Mouse (Mus musculus) intestine, postnatal 0 days (tissue): ENCODE data around the gene Kalrn. TPM values are rescaled to one million over a fixed set of nuclear protein-coding genes. Genes with fewer than 3 reads are reported as not detected.

ENCODE experiments used
- ATAC-seq: fragments of 200-750 bp; cut with Nextera tagmentation; 2 replicates; pipeline ENCODE4 v1.8.0; 2017; ENCODE audit warnings: mild to moderate bottlenecking, moderate TSS enrichment, moderate library complexity
- H3K27ac ChIP-seq: fragments of 300-500 bp; sonication (generic); 2 replicates; pipeline ENCODE4 v1.5.1; 2014; ENCODE audit warnings: mild to moderate bottlenecking, low read depth, low read length, moderate library complexity
- H3K27me3 ChIP-seq: fragments of 300-500 bp; sonication (generic); replicated peaks from 2 replicates; pipeline ENCODE4 v1.6.1; 2014; ENCODE audit warnings: low read length, mixed read lengths; ENCODE audit not compliant: control insufficient read depth, insufficient read depth
- H3K36me3 ChIP-seq: fragments of 300-500 bp; sonication (generic); 2 replicates; pipeline ENCODE4 v1.6.1; 2014; ENCODE audit warnings: mild to moderate bottlenecking, moderate library complexity; ENCODE audit not compliant: control insufficient read depth, insufficient read depth
- H3K4me1 ChIP-seq: fragments of 300-500 bp; sonication (generic); replicated peaks from 2 replicates; pipeline ENCODE4 v1.6.1; 2014; ENCODE audit warnings: antibody characterized with exemption, low read length, mixed read lengths; ENCODE audit not compliant: control insufficient read depth, insufficient read depth
- H3K4me2 ChIP-seq: fragments of 300-500 bp; sonication (generic); replicated peaks from 2 replicates; pipeline ENCODE4 v1.6.1; 2014; ENCODE audit warnings: low read depth, mild to moderate bottlenecking, moderate library complexity
- H3K4me3 ChIP-seq: fragments of 300-500 bp; sonication (generic); 2 replicates; pipeline ENCODE4 v1.5.1; 2014; ENCODE audit warnings: low read depth, low read length
- H3K9ac ChIP-seq: fragments of 300-500 bp; sonication (generic); 2 replicates; pipeline ENCODE4 v1.6.1; 2014; ENCODE audit warnings: mild to moderate bottlenecking, low read depth, low read length
- H3K9me3 ChIP-seq: fragments of 300-500 bp; sonication (generic); 2 replicates; pipeline ENCODE4 v1.6.1; 2016; ENCODE audit warnings: mixed run types; ENCODE audit not compliant: control insufficient read depth
- CTCF ChIP-seq: sonication (generic); IDR thresholded peaks from 2 replicates; pipeline ENCODE4 v1.5.1; 2016; ENCODE audit warnings: low read depth, mild to moderate bottlenecking, control low read depth, antibody characterized with exemption, moderate library complexity
- WGBS: fragments of 180-500 bp; shearing (Covaris S2); extraction: QIAGEN DNeasy Blood & Tissue Kit; methylation state at CpG from one replicate; pipeline ENCODE4 v1.1.7; 2014; 5-methylcytosine and 5-hydroxymethylcytosine counted together
- polyA plus RNA-seq: library from polyadenylated mRNA; unstranded; fragments of >200 nt; fragmentation: Nextera tagmentation; extraction: Ambion mirVana; gene quantifications from 2 replicates; pipeline ENCODE4 v1.2.1, GENCODE M21; 2015

Gene Kalrn
- polyA plus RNA-seq, 1 experiment from 2014 or later = 7.5 TPM

DNA sequence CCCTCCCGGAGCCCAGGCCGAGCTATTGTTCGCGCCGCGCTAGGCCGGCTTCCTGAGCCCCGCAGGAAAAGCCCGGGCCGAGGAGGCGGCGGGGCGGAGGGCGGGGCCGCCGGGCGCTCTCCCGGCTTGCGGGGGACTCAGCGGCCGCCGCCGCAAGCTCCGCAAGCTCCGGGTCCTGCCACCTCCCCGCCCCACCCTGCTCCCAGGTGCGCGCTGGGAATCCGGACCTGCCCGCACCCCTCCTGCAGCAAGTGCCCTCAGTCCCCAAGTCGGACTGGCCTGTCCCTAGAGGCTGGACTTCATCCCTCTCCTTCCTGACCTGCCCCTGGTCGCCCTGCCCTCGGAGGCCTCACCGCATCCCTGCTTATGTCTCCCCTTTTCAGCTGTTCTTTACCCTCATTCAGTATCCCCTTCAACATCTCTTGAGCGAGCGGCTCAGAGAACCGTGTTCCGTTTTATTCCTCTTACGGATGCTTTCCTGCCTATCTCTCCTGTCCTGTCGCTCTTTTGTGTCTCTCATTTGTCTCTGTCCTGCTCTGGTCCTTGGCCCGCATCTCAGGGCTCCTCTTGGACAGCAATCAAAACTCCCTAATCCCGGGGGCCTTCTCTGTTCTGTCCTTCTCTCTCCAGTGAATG is 642 bp upstream of the Kalrn start:
- no peak for TF ChIP-seq CTCF
- Histone ChIP-seq H3K4me3 (peak overlapping the region; percentile 75), H3K9me3 (no peaks in the 10 kb centered on the region), H3K4me2 (peak overlapping the region; percentile 97), H3K27ac (peak overlapping the region; percentile 57), H3K4me1 (0 out of 2 replicates have a peak, but pooled peaks cover 2% of the 10 kb centered on the region), H3K9ac (peak overlapping the region; percentile 74), H3K36me3 (no peaks in the 10 kb centered on the region), H3K27me3 (peaks cover 19% of the 10 kb centered on the region; the same call in 1 of the 2 replicates)
- WGBS = 4% methylated on average over 24 of the region's 42 CpGs
- ATAC-seq = peak; percentile 58

DNA sequence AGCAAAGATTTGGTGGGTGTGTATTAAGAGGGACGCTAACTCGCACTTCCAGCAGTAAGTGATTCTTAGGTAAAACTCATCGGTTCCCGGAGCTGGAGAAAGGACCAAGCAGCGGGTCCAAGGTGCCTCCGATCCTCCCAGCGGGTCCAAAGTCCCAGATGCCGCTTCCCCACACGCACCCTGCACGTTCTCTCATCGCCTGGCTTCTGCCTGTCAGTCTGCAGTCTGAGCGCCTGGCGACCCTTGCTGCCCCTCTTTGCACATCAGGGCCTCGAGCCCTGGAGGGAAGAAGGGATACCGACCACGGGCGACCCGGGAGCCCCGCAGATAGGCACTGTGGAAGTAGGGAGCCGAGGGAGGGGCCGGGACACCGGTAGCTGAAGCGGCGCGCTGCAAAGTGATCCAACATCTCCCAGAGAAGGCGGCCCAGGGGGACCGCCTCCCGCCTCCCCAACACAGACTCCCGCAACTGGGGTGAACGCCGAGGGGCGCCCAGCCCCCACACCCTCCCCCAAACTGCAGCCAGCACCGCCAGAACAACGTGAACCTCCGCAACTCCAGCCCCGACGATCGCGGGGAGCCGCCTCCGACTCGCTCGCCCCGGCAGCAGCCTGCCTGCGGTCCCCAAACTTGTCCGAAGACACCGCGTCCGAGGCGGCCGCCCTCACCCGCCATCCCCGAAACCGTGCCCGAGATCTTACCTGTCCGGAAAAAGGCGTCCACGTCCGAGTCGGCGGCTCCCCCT is 754 bp downstream of the Kalrn start:
- Histone ChIP-seq H3K36me3 (no peaks in the 10 kb centered on the region), H3K27me3 (peaks cover 19% of the 10 kb centered on the region; the same call in 1 of the 2 replicates), H3K9me3 (no peaks in the 10 kb centered on the region), H3K9ac (peak overlapping the region; percentile 74), H3K27ac (0 out of 2 replicates have a peak overlapping the region, but pooled peaks have one; percentile 57), H3K4me1 (0 out of 2 replicates have a peak, but pooled peaks cover 2% of the 10 kb centered on the region), H3K4me2 (peak overlapping the region; percentile 97), H3K4me3 (peak overlapping the region; percentile 75)
- peak; percentile 29; the same call in 1 of the 2 replicates for ATAC-seq
- no peak for TF ChIP-seq CTCF
- under 1% methylated on average over 50 of the region's 61 CpGs for WGBS

DNA sequence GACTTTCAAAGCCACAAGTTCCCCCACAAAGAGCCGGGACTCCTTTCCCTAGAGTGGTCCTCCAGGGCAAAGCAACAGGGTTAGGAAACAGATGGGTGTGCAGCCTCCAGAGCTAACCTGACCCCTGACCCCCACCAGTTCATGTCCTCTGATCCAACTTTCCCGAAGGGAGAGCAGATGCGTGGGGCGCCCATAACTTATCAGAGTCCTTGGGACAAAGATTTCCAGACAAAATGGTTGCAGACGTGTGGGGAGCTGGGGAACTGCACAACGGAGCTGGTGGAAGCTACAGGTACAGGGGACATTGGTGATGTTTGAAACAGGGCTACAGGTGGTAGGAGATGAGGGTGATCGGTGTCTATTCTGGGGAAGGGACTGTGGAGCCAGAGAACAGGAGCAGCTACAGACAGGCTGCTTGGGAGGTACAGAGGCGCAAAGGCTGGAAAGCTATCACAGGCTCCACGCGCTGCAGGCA is 1.4 kb downstream of the Kalrn start:
- Histone ChIP-seq H3K4me1 (0 out of 2 replicates have a peak, but pooled peaks cover 2% of the 10 kb centered on the region), H3K4me3 (peak overlapping the region; percentile 75), H3K27ac (no peak overlapping the region), H3K9ac (0 out of 2 replicates have a peak overlapping the region, but pooled peaks have one; percentile 74), H3K27me3 (peaks cover 19% of the 10 kb centered on the region; the same call in 1 of the 2 replicates), H3K4me2 (peak overlapping the region; percentile 97), H3K36me3 (no peaks in the 10 kb centered on the region), H3K9me3 (no peaks in the 10 kb centered on the region)
- WGBS = 5% methylated on average over 10 of the region's 10 CpGs
- TF ChIP-seq CTCF = peak; percentile 34; the same call in 1 of the 2 replicates
- ATAC-seq = no peak

DNA sequence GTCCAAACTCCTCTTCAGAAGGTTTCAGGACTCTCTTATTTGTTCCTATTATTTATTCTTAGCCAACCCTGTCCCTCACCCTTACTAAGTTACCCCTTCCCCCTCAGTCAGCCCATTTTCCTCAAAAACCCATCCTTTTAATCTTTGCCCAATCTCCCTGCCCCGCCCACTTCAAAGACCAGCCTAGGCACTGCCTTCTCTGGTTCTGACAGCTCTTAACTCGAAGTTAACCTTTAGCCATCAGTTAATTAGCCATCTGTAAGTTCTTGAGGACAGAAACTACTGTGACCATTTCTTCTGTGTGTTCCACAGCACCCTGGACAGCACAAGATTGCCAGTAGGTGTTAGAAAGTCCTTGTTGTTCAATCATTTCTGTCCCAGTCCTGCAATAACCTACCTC is 3.4 kb downstream of the Kalrn start:
- no peak overlapping the region for H3K27ac ChIP-seq
- no peaks in the 10 kb centered on the region for H3K9me3 ChIP-seq
- no peak overlapping the region for H3K4me2 ChIP-seq
- no peak overlapping the region for H3K4me3 ChIP-seq
- H3K4me1 ChIP-seq = 0 out of 2 replicates have a peak, but pooled peaks cover 2% of the 10 kb centered on the region
- H3K27me3 ChIP-seq = peaks cover 19% of the 10 kb centered on the region; the same call in 1 of the 2 replicates
- no peak overlapping the region for H3K9ac ChIP-seq
- 46% methylated on average over 2 of the region's 2 CpGs for WGBS
- TF ChIP-seq CTCF = no peak
- no peak for ATAC-seq
- H3K36me3 ChIP-seq = no peaks in the 10 kb centered on the region

DNA sequence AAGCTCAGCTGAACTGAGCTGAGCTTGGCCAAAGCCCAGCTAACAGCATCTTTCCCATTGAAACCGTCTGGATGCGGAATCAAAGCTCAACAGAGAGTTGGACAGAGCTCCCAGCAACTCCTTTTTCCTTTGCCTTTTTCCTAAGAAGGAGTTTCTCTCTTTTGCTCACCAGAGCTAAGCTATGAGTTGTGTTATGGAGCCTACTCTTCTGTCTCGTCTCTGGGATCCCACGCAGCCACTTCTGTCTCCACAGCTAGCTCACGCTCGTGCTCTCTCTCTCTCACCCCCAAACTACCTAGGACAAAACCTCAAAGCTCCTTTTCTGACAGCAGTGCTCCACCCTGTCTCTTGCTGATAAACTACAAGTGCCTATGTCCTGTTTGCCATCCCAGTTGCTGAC is 4.5 kb downstream of the Kalrn start:
- Histone ChIP-seq H3K9ac (no peak overlapping the region), H3K4me1 (0 out of 2 replicates have a peak, but pooled peaks cover 2% of the 10 kb centered on the region), H3K27ac (no peak overlapping the region), H3K36me3 (no peaks in the 10 kb centered on the region), H3K4me3 (no peak overlapping the region), H3K4me2 (no peak overlapping the region), H3K27me3 (peaks cover 14% of the 10 kb centered on the region; the same call in 1 of the 2 replicates), H3K9me3 (no peaks in the 10 kb centered on the region)
- no peak for TF ChIP-seq CTCF
- no peak for ATAC-seq
- WGBS = 76% methylated on average over 6 of the region's 6 CpGs

DNA sequence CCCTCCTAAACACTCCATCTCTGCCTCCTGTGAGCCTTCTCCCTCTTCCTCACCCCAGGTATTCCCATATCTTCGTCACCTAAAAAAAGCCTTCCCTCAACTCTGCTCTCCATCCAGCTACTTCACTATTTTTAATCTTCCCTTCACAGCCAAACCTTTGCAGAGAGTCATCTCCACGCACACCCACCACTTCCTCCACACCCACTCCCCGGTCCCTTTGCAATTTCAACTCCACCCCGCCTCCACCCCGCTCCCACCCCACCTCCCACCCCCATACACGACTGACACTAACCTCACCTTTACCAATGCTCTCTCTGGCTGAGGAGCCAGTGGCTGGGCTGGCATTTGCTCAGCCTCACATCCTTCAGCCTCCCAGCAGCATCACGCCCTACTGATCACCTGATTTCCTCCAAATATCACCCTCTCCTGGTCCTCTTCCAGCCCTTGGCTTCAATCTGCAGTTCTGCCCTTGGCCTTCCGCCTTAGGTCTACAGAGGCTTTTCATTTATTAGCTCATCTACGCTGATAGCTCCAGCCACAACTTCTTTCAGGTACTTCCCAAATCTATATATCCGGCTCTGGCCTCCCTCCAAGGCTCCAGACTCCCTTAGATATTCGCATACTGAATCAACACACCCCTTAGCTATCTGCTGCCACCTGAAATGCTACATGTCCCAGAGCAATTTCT is 9.6 kb downstream of the Kalrn start:
- Histone ChIP-seq H3K27ac (no peak overlapping the region), H3K4me2 (no peak overlapping the region), H3K4me3 (no peak overlapping the region), H3K4me1 (0 out of 2 replicates have a peak, but pooled peaks cover under 1% of the 10 kb centered on the region), H3K36me3 (no peaks in the 10 kb centered on the region), H3K9ac (no peak overlapping the region), H3K27me3 (no peaks in the 10 kb centered on the region), H3K9me3 (no peaks in the 10 kb centered on the region)
- no peak for ATAC-seq
- WGBS = 70% methylated on average over 11 of the region's 11 CpGs
- no peak for TF ChIP-seq CTCF
